Mouse (Mus musculus) lung, embryonic 14.5 days (tissue): Measurements from ENCODE around the gene Selenom. TPM values are rescaled to one million over a fixed set of nuclear protein-coding genes. Genes with fewer than 3 reads are reported as not detected.

Experiments
- ATAC-seq: fragments of 200-750 bp; cut with Nextera tagmentation; 2 replicates; pipeline ENCODE4 v1.8.0; 2017; ENCODE audit warnings: mild to moderate bottlenecking, moderate TSS enrichment, moderate library complexity; ENCODE audit not compliant: insufficient read depth
- DNase-seq: peaks from one replicate; pipeline ENCODE4 v3.0.0-alpha.2; 2015
- H3K27ac ChIP-seq: fragments of 300-500 bp; sonication (generic); 2 replicates; pipeline ENCODE4 v1.5.1; 2014; ENCODE audit warnings: low read depth, mild to moderate bottlenecking, moderate library complexity
- H3K27me3 ChIP-seq: fragments of 300-500 bp; sonication (generic); 2 replicates; pipeline ENCODE4 v1.6.1; 2014; ENCODE audit warnings: low read length, control low read depth; ENCODE audit not compliant: insufficient read depth
- H3K36me3 ChIP-seq: fragments of 300-500 bp; sonication (generic); 2 replicates; pipeline ENCODE4 v1.6.1; 2014; ENCODE audit warnings: control low read depth; ENCODE audit not compliant: insufficient read depth
- H3K4me1 ChIP-seq: fragments of 300-500 bp; sonication (generic); 2 replicates; pipeline ENCODE4 v1.6.1; 2014; ENCODE audit warnings: antibody characterized with exemption, control low read depth; ENCODE audit not compliant: insufficient read depth
- H3K4me2 ChIP-seq: fragments of 300-500 bp; sonication (generic); 2 replicates; pipeline ENCODE4 v1.6.1; 2014; ENCODE audit warnings: mild to moderate bottlenecking
- H3K4me3 ChIP-seq: fragments of 300-500 bp; sonication (generic); 2 replicates; pipeline ENCODE4 v1.5.1; 2014; ENCODE audit warnings: low read depth, low read length
- H3K9ac ChIP-seq: fragments of 300-500 bp; sonication (generic); 2 replicates; pipeline ENCODE4 v1.6.1; 2014
- H3K9me3 ChIP-seq: fragments of 300-500 bp; sonication (generic); 2 replicates; pipeline ENCODE4 v1.6.1; 2016; ENCODE audit warnings: low read depth, low read length, control low read depth
- CTCF ChIP-seq: IDR thresholded peaks from 2 replicates; pipeline ENCODE4 v1.5.1; 2016; ENCODE audit warnings: antibody characterized with exemption, low read depth
- WGBS: fragments of 180-500 bp; shearing (Covaris S2); extraction: QIAGEN DNeasy Blood & Tissue Kit; methylation state at CpG from one replicate; pipeline ENCODE4 v1.1.7; 2014; 5-methylcytosine and 5-hydroxymethylcytosine counted together
- polyA plus RNA-seq: library from polyadenylated mRNA; unstranded; fragments of >200 nt; fragmentation: Nextera tagmentation; extraction: Ambion mirVana; gene quantifications from 2 replicates; pipeline ENCODE4 v1.2.1, GENCODE M21; 2014

Selenom gene
- polyA plus RNA-seq, 1 experiment from 2014 or later = 100 TPM

DNA sequence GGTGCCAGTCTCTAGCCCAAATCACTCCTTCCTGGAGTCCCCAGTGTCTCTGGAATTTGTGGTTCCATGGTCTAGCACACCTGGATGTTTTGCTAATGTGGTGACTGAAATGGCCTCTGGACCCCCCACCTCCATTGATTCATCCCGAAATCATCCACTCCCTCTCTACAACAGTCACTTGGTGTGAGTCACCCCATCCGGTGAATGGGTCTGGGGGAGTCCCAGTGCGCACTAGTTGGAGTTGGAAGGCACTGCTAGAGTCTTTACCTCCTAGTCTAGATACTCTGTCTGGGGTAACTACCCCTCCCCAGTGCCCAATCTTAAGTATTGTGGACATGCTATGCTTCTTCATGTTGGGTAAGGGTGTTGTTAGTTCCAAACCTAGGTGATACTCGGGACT is 23.9 kb downstream of the Selenom start:
- Histone ChIP-seq H3K27ac (peak overlapping the region; percentile 75; the same call in 1 of the 2 replicates), H3K4me1 (peaks cover 24% of the 10 kb centered on the region), H3K4me2 (peak overlapping the region; percentile 82), H3K4me3 (peak overlapping the region; percentile 64), H3K9me3 (no peaks in the 10 kb centered on the region), H3K36me3 (peaks cover 28% of the 10 kb centered on the region), H3K27me3 (no peaks in the 10 kb centered on the region), H3K9ac (peak overlapping the region; percentile 78)
- ATAC-seq (no peak), DNase-seq (no peak)
- 49% methylated on average over 4 of the region's 4 CpGs for WGBS
- no peak for TF ChIP-seq CTCF

DNA sequence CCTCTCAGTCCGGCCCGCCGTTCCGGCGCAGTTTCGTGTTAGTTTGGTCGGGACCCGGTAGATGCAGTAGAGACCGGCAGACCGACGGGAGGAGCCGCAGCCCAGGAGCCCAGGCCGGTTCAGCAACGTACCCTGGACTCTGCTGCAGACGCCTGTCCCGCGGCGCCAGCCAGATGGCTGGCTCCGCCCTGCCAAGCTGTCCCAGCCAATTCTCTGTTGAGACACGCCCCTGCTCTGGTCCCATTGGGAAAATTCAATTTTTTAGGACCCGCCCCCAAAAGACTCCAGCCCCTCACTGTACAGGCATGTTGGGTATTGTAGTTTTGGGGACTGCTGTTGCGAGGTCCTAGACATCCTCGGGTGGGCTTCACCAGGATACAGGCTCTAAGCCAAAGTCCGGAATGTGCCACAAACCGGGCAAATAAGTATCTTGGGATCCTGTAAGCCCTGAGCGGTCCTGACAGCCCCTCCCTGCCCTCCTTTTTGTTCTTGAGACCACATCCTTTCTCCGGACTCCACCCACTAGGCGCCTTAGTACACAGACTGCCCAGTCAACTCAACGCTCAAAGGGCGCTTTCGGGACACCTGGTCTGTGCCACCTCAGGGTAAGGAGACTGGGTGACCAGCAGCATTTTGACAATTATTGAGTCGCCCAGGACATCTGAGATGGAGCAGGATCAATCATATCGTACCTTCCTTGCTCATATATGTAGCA is 24.8 kb downstream of the Selenom start:
- Histone ChIP-seq H3K27me3 (no peaks in the 10 kb centered on the region), H3K4me3 (peak overlapping the region; percentile 64), H3K4me2 (peak overlapping the region; percentile 82), H3K9ac (peak overlapping the region; percentile 78), H3K36me3 (peaks cover 19% of the 10 kb centered on the region), H3K4me1 (peaks cover 24% of the 10 kb centered on the region), H3K27ac (peak overlapping the region; percentile 75; the same call in 1 of the 2 replicates), H3K9me3 (no peaks in the 10 kb centered on the region; the same call in 1 of the 2 replicates)
- DNase-seq (peak; percentile 99), ATAC-seq (peak; percentile 85)
- 4% methylated on average over 33 of the region's 33 CpGs for WGBS
- TF ChIP-seq CTCF = no peak

DNA sequence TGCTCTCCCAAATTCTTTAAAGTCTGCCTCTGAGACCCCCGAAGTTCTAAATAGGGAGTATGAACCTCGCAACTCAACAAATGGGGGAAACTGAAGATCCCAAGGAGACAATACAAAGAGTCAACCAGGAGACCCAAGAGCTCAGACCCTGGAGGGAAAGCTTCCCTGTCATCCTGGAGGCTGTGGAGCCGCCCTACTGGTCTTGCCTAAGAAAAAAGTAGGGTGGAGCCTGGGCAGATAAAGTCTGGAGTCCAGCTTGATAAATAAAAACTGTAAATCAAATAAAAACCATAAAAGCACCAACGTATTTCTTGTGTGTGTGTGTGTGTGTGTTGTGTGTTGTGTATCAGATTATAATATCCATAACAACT is 25.3 kb downstream of the Selenom start:
- Histone ChIP-seq H3K9me3 (peaks cover 4% of the 10 kb centered on the region; the same call in 1 of the 2 replicates), H3K27ac (no peak overlapping the region), H3K4me3 (peak overlapping the region; percentile 64), H3K27me3 (no peaks in the 10 kb centered on the region), H3K36me3 (peaks cover 15% of the 10 kb centered on the region), H3K4me2 (peak overlapping the region; percentile 82), H3K9ac (no peak overlapping the region), H3K4me1 (peaks cover 24% of the 10 kb centered on the region)
- TF ChIP-seq CTCF = peak; percentile 24; the same call in 1 of the 2 replicates
- no peak for ATAC-seq
- no peak for DNase-seq
- WGBS = 70% methylated on average over 4 of the region's 4 CpGs

DNA sequence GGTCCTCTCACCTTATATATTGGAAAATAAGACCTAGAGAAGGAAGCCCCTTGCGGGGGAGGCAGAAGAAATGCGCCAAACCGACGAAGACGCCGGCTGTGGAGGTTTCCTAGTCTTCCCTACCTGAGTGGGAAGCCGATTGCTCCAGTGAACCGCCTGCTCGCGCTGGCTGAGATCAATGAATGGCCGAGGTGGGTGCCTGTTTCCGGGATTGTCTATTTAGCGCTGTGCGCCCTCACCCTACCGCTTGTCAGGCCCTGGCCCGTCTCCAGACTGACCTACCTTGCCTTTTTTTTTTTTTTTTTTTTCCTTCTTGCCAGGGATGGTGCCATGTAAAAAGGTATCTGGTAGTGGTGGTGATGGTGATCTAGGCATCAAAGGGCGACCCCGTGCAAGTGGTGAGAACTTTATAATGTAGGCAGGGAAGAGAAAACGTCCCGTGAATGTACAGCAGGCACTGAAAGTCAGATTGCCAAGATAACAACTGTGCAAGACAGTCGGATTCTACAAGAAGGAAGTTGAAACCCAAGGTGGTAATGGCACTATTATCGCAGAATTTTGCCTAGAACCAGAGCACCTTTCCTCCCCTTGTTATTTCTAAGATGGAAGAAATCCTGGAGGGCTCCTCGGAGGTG is 26.1 kb downstream of the Selenom start, which contains the start of gene Smtn:
Gene Smtn (minus strand): TSS at position 162 of the 635 bp plus-strand sequence.
- Histone ChIP-seq H3K4me1 (peaks cover 24% of the 10 kb centered on the region), H3K9me3 (peaks cover 4% of the 10 kb centered on the region; the same call in 1 of the 2 replicates), H3K4me2 (peak within 1 kb of the TSS; percentile 82), H3K4me3 (peak within 1 kb of the TSS; percentile 64), H3K9ac (peak within 1 kb of the TSS; percentile 44; the same call in 1 of the 2 replicates), H3K27me3 (no peaks in the 10 kb centered on the region), H3K27ac (0 out of 2 replicates have a peak within 1 kb of the TSS, but pooled peaks have one; percentile 3), H3K36me3 (peaks cover 15% of the 10 kb centered on the region)
- ATAC-seq = no peak
- TF ChIP-seq CTCF = no peak
- WGBS = 90% methylated on average over 23 of the region's 23 CpGs
- no peak for DNase-seq

DNA sequence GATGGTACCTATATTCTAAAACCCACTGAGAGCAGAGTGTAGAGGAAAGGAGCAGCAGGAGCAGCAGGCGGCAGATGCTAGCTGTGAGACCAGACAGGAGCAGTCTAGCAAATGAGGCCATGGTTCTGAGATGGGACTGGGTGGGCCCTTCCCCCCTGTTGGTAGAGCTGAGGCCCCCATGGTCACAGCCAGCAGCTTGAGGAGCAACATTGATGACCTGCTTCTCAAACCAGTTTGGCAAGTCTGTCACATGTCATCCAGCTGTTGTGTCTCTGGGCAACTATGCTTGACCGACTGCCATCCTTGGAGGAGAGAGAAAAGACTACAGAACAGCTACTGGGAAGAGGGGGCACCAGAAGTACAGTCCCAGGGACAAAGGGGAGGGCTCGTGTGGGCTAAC is 27.4 kb downstream of the Selenom start:
- no peak for TF ChIP-seq CTCF
- no peak overlapping the region for H3K9ac ChIP-seq
- WGBS = 53% methylated on average over 3 of the region's 3 CpGs
- H3K27me3 ChIP-seq = no peaks in the 10 kb centered on the region
- H3K9me3 ChIP-seq = peaks cover 4% of the 10 kb centered on the region; the same call in 1 of the 2 replicates
- DNase-seq = no peak
- ATAC-seq = no peak
- peaks cover 5% of the 10 kb centered on the region for H3K36me3 ChIP-seq
- H3K4me3 ChIP-seq = no peak overlapping the region
- H3K27ac ChIP-seq = no peak overlapping the region
- H3K4me2 ChIP-seq = no peak overlapping the region
- H3K4me1 ChIP-seq = peaks cover 17% of the 10 kb centered on the region

DNA sequence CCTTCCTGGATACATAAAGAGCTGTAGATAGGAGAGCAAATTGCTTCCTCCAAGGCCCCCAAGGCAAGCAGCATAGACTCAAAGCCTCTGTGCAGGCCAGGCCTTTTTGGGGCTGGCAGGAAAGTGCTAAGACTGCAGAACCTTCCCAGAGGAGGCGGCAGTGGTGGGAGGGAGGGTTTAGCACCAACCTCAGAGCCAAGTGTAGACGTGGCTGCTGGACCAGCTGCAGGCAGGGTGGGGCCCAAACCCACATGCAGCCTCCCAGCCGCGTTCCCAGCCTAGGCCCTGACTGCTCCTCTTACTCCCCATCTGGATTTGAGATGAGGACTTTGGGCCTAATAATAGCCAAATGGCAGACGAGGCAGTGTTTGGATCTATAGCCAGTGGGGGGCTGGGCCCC is 28.5 kb downstream of the Selenom start:
- peaks cover 4% of the 10 kb centered on the region; the same call in 1 of the 2 replicates for H3K9me3 ChIP-seq
- ATAC-seq (no peak), DNase-seq (peak; percentile 57)
- WGBS = 40% methylated on average over 5 of the region's 5 CpGs
- no peak overlapping the region for H3K4me3 ChIP-seq
- H3K4me1 ChIP-seq = peaks cover 8% of the 10 kb centered on the region
- no peak overlapping the region for H3K4me2 ChIP-seq
- H3K9ac ChIP-seq = no peak overlapping the region
- TF ChIP-seq CTCF = no peak
- no peaks in the 10 kb centered on the region for H3K36me3 ChIP-seq
- no peak overlapping the region; the same call in none of the 2 replicates for H3K27ac ChIP-seq
- no peaks in the 10 kb centered on the region for H3K27me3 ChIP-seq

DNA sequence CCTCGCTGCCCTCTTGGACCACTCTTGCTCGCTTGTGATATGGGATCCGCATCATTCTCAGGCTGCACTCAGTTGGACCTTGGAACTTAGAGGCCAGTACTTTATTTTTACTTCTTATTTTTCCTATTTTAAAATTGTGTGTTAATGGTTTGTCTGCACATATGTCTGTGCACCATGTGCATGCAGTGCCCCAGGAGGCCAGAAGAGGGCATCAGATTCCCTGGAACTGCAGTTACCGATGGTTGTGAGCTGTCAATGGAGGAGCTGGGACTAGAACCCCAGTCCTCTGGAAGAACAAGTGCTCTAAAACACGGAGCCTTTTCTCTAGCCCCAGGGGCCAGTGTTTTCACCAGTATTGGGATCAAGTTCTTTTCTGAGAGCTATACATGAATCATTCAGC is 29.9 kb downstream of the Selenom start:
- Histone ChIP-seq H3K27ac (no peak overlapping the region), H3K9me3 (peaks cover 4% of the 10 kb centered on the region; the same call in 1 of the 2 replicates), H3K4me1 (peaks cover 4% of the 10 kb centered on the region), H3K9ac (no peak overlapping the region), H3K36me3 (no peaks in the 10 kb centered on the region), H3K4me2 (no peak overlapping the region), H3K27me3 (no peaks in the 10 kb centered on the region), H3K4me3 (no peak overlapping the region)
- ATAC-seq = no peak
- 92% methylated on average over 5 of the region's 5 CpGs for WGBS
- peak; percentile 26 for TF ChIP-seq CTCF
- no peak for DNase-seq
